Mouse (Mus musculus): Measurements from ENCODE around the gene 9830107B12Rik.

Gene 9830107B12Rik

GRCm38 (mm10) chr17:48094820-48095680 lies 51.0 kb downstream of the 9830107B12Rik start:
- DNase-seq (ENCODE audit: low spot score in 2 of 2): no peak

- no peak for DNase-seq (ENCODE audit: low spot score in 2 of 2)
Observed at GRCm38 (mm10) chr17:48093286-48093817, 52.7 kb downstream of the 9830107B12Rik start.

GRCm38 (mm10) chr17:48090305-48090704 lies 55.8 kb downstream of the 9830107B12Rik start:
- no peak for DNase-seq (ENCODE audit: low spot score in 2 of 2)

- DNase-seq (ENCODE audit: low spot score in 2 of 2): no peak
Observed at GRCm38 (mm10) chr17:48089446-48089845, 56.6 kb downstream of the 9830107B12Rik start.

GRCm38 (mm10) chr17:48089019-48089418 lies 57.0 kb downstream of the 9830107B12Rik start, which contains the start of gene 1700067P10Rik:
TSS of gene 1700067P10Rik (plus strand) at chr17:48089319.
- DNase-seq (ENCODE audit: low spot score in 2 of 2): no peak

- no peak for DNase-seq (ENCODE audit: low spot score in 2 of 2)
Observed at GRCm38 (mm10) chr17:48080626-48081025, 65.4 kb downstream of the 9830107B12Rik start.

All from spleen, postnatal 10 days (tissue).